Mouse (Mus musculus) liver, adult 2 months (tissue): ENCODE measurements at regions not wholly inside any gene's neighbourhood (a gene's known extent, or its start where the extent isn't known, plus 50 kb on each side); places are given as distances from the start of the nearest gene placed in this dataset.

ENCODE experiments used
- DNase-seq: peaks from one replicate; pipeline ENCODE4 v3.0.0-alpha.2; 2011; ENCODE audit warnings: low read depth, low spot score; ENCODE audit errors: extremely low read depth
- H3K27ac ChIP-seq: fragments of 200-500 bp; replicated peaks from 2 replicates; pipeline ENCODE4 v1.5.1; 2012; ENCODE audit warnings: low read depth, mild to moderate bottlenecking, control low read depth, inconsistent platforms, low read length; ENCODE audit not compliant: insufficient read depth
- H3K27me3 ChIP-seq: fragments of 200-500 bp; 2 replicates; pipeline ENCODE4 v1.6.1; 2012; ENCODE audit warnings: mild to moderate bottlenecking, moderate library complexity, low read length, inconsistent platforms; ENCODE audit not compliant: control insufficient read depth, insufficient read depth
- H3K36me3 ChIP-seq: fragments of 200-500 bp; 2 replicates; pipeline ENCODE4 v1.6.1; 2012; ENCODE audit warnings: low read length, inconsistent platforms; ENCODE audit not compliant: control insufficient read depth, insufficient read depth
- H3K4me1 ChIP-seq: fragments of 200-500 bp; 2 replicates; pipeline ENCODE4 v1.6.1; 2011; ENCODE audit warnings: low read length; ENCODE audit not compliant: control insufficient read depth, insufficient read depth
- H3K4me3 ChIP-seq: fragments of 200-500 bp; 2 replicates; pipeline ENCODE4 v1.5.1; 2011; ENCODE audit warnings: low read depth, mild to moderate bottlenecking, control low read depth, low read length, moderate library complexity; ENCODE audit not compliant: insufficient read depth
- H3K79me2 ChIP-seq: fragments of 200-500 bp; 2 replicates; pipeline ENCODE4 v1.6.1; 2012; ENCODE audit warnings: inconsistent platforms, mild to moderate bottlenecking, low read length, moderate library complexity; ENCODE audit not compliant: control insufficient read depth, insufficient read depth
- H3K9ac ChIP-seq: fragments of 200-500 bp; 2 replicates; pipeline ENCODE4 v1.6.1; 2012; ENCODE audit warnings: low read depth, mild to moderate bottlenecking, control low read depth, inconsistent platforms, low read length
- CTCF ChIP-seq: fragments of 200-500 bp; IDR thresholded peaks from 2 replicates; pipeline ENCODE4 v1.5.1; 2011; ENCODE audit warnings: low read depth, low read length, control low read depth
- POLR2A ChIP-seq: fragments of 200-500 bp; IDR thresholded peaks from 2 replicates; pipeline ENCODE4 v1.6.1; 2011; ENCODE audit warnings: low read length, control low read depth; ENCODE audit not compliant: insufficient read depth; ENCODE audit errors: extremely low read depth
- WGBS: fragments of 180-500 bp; shearing (Covaris S2); methylation state at CpG from one replicate; pipeline ENCODE4 v1.1.7; 2018; 5-methylcytosine and 5-hydroxymethylcytosine counted together

DNA sequence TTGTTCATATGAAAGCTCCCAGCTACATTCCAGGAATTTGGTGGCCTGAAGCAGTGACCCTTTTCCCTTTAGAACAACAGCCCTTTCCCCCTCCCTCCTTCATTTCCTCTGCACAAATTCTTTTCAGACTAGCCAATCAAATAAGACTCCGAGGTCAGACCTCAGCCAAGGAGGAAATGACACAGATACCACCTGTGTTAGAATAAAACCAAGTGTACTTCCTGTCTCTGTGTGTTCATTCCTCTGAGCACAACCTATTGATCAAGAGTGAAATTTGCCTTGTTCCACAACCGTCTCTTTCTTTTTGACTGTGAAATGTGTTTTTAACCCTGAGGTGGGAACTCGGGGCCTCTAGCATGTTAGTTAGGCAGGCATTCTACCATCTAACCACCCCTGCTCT, 120.2 kb downstream of the Tmsb4x start:
- Histone ChIP-seq H3K4me3 (no peak overlapping the region), H3K4me1 (no peaks in the 10 kb centered on the region), H3K27ac (no peak overlapping the region), H3K36me3 (no peaks in the 10 kb centered on the region), H3K79me2 (no peaks in the 10 kb centered on the region), H3K9ac (no peak overlapping the region), H3K27me3 (no peaks in the 10 kb centered on the region)
- TF ChIP-seq POLR2A: no peak
- TF ChIP-seq CTCF: no peak
- 62% methylated on average over 3 of the region's 3 CpGs for WGBS
- DNase-seq: peak; percentile 6

- no peak overlapping the region for H3K4me3 ChIP-seq
- H3K79me2 ChIP-seq: no peaks in the 10 kb centered on the region
- no peak overlapping the region for H3K27ac ChIP-seq
Measured at GRCm38 (mm10) chrX:167088438-167088837, 120.7 kb downstream of the Tmsb4x start.

GRCm38 (mm10) chrX:167080821-167081220, 128.3 kb downstream of the Tmsb4x start:
- H3K27me3 ChIP-seq: no peaks in the 10 kb centered on the region
- no peak for DNase-seq
- H3K79me2 ChIP-seq: no peaks in the 10 kb centered on the region
- no peaks in the 10 kb centered on the region for H3K36me3 ChIP-seq
- TF ChIP-seq CTCF: no peak
- TF ChIP-seq POLR2A: no peak
- H3K4me3 ChIP-seq: no peak overlapping the region
- no peak overlapping the region for H3K9ac ChIP-seq
- H3K27ac ChIP-seq: no peak overlapping the region
- WGBS: 46% methylated on average over 3 of the region's 3 CpGs
- H3K4me1 ChIP-seq: no peaks in the 10 kb centered on the region

More at GRCm38 (mm10) chrX:167088438-167088837, 120.7 kb downstream of the Tmsb4x start:
- H3K27me3 ChIP-seq: no peaks in the 10 kb centered on the region
- H3K9ac ChIP-seq: no peak overlapping the region
- WGBS: 73% methylated on average over 2 of the region's 2 CpGs
- H3K4me1 ChIP-seq: no peaks in the 10 kb centered on the region
- TF ChIP-seq POLR2A (no peak), CTCF (no peak)
- no peaks in the 10 kb centered on the region for H3K36me3 ChIP-seq
- DNase-seq: no peak

DNA sequence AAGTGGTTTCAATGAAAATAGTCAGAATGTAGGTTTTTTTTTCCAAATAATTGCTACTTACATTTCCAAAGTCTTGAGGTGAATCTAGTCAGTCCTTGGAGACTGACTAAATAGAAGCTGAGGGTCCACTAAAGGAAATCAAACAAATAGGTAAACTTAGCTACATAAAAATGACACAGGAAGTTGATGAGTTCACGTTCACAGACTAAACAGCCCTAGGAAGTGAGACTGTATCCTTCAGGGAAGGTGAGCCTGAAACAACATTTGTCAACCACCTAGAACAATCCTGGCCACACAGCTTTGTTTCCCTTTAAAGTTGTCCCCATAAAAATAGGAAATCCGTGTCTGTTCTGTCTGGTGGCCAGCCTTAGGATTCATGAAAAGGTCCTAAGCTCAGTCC, 140.0 kb downstream of the Tmsb4x start:
- Histone ChIP-seq H3K9ac (no peak overlapping the region), H3K27ac (no peak overlapping the region), H3K4me3 (no peak overlapping the region), H3K36me3 (no peaks in the 10 kb centered on the region), H3K4me1 (no peaks in the 10 kb centered on the region), H3K27me3 (no peaks in the 10 kb centered on the region), H3K79me2 (no peaks in the 10 kb centered on the region)
- TF ChIP-seq CTCF (no peak), POLR2A (no peak)
- 74% methylated on average over 2 of the region's 2 CpGs for WGBS
- DNase-seq: no peak

GRCm38 (mm10) chrX:167067918-167068317, 141.2 kb downstream of the Tmsb4x start:
- TF ChIP-seq POLR2A: no peak
- no peak for TF ChIP-seq CTCF
- H3K27me3 ChIP-seq: no peaks in the 10 kb centered on the region
- H3K9ac ChIP-seq: no peak overlapping the region
- H3K79me2 ChIP-seq: no peaks in the 10 kb centered on the region
- no peak overlapping the region for H3K4me3 ChIP-seq
- no peaks in the 10 kb centered on the region for H3K4me1 ChIP-seq
- WGBS: 93% methylated on average over 3 of the region's 3 CpGs
- H3K27ac ChIP-seq: no peak overlapping the region
- no peak for DNase-seq
- no peaks in the 10 kb centered on the region for H3K36me3 ChIP-seq

GRCm38 (mm10) chrX:167063881-167064280, 145.2 kb downstream of the Tmsb4x start:
- no peak for DNase-seq
- WGBS: 28% methylated on average over 4 of the region's 4 CpGs

More at GRCm38 (mm10) chrX:167063881-167064280, 145.2 kb downstream of the Tmsb4x start:
- H3K9ac ChIP-seq: no peak overlapping the region
- H3K36me3 ChIP-seq: no peaks in the 10 kb centered on the region
- H3K27ac ChIP-seq: no peak overlapping the region
- TF ChIP-seq POLR2A (no peak), CTCF (no peak)
- H3K4me1 ChIP-seq: no peaks in the 10 kb centered on the region
- no peaks in the 10 kb centered on the region for H3K27me3 ChIP-seq
- H3K4me3 ChIP-seq: no peak overlapping the region
- no peaks in the 10 kb centered on the region for H3K79me2 ChIP-seq
